Mouse (Mus musculus) right cerebral cortex, adult 2 months (tissue): ENCODE data around the gene Fanca.
"Not testable (repeated sequence)": the region's sequence is repeated elsewhere in the genome, so short reads cannot be mapped to it uniquely, and the experiment has no call there.

ENCODE experiments used
- DNase-seq, 2 experiments: peaks; one replicate each; pipeline ENCODE4 v3.0.0; 2021 to 2022; ENCODE audit warnings: low spot score in 2 of 2

Fanca gene

DNA sequence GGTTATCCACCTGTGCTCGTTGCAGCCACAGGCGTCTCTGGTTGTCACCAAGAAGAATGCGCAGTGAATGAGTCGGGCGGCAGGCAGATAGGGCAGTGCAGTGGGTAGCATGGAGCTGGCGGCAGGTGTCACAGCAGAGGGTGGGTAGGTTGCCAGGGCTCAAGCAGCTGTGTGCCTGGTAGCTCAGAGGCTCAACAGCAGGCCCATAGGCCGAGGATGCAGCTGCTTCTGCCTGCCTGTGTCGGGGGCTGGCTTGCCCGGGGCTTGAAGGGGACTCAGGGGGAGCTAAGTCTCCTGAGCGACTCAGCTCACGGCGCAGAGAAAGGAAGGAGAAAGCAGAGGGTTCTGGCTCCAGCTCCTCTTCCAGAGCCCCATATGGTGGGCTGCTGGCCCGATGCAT lies 85.1 kb downstream of the Fanca start:
- peak in 1 of 2 experiments; percentile 39 for DNase-seq

DNA sequence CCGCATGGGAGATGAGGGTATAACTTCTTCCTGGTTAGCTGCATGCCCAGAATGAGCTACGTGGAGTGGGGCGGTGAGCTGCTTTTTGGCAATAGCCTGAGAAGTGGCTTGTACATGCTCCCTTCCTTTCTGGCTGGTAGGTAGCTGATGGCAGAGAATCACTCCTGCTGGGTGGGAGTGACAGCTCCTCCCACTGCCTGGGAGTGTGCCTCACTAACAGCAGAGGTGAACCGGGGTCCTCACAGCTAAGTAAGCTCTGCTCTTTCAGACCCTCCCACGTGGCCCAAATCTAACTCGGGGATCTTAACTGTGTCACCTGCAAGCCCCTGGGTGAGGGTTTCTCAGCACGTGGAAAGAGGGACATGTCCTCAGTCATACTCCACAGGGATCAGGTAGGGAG lies 85.8 kb downstream of the Fanca start:
- DNase-seq, result peak in 1 of 2 experiments; percentile 56

DNA sequence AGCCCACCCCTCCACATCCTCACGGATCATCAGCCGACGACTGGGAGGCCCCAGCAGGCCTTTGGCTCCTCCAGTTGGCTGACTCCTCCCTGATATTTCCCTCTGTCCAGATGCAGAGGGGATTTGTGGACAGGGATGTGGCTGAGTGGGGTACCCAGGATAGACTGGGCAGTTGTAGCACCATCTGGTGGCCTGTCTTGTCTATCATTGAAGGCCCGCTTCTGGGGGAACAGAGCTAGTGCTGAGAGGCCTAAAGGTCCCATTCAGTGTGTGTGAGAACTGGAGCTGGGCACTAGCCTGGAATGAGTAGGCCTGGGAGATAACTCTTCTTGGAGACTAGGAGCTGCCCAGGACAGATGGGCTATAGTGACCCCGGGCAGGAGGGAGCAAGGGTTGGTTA lies 86.6 kb downstream of the Fanca start:
- DNase-seq, result peak in 1 of 2 experiments; percentile 40

DNA sequence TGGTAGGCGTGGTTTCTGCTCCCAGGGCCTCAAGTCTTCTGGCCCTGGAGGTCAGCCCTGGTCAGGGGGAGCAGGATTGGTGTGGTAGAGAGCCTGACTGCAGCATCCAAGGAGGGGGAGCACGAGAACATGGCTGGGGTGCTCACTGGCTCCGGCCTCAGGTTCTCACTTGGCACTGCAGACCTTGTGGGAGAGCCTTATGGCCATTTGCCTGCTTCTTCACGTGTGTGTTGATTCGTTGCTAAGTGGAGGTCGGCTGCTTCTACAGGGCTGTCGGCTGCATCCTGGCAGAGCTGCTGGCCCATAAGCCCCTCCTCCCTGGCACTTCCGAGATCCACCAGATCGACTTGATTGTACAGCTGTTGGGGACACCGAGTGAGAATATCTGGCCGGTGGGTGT lies 88.0 kb downstream of the Fanca start:
- DNase-seq, result not testable (repeated sequence)

DNA sequence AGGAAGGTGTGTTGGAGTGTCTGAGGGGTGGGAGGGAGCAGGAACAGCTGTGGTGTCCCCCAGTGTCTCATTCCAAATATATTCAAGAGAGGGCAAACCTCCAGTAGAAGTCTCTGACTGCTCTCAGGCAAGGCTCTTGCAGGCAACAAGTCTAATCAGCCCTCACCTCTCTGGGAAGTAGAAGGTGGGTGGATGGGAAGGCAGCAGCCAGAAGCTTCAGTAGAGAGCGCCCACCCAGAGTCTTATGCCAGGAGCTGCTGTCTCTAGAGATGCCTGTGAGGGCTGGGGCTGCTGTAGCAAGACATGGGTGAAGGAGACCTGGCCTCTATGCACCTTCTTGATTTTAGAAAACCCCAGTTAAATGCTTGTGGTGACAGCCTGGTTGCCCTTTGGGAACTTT lies 90.0 kb downstream of the Fanca start:
- peak in 1 of 2 experiments; percentile 47 for DNase-seq

DNA sequence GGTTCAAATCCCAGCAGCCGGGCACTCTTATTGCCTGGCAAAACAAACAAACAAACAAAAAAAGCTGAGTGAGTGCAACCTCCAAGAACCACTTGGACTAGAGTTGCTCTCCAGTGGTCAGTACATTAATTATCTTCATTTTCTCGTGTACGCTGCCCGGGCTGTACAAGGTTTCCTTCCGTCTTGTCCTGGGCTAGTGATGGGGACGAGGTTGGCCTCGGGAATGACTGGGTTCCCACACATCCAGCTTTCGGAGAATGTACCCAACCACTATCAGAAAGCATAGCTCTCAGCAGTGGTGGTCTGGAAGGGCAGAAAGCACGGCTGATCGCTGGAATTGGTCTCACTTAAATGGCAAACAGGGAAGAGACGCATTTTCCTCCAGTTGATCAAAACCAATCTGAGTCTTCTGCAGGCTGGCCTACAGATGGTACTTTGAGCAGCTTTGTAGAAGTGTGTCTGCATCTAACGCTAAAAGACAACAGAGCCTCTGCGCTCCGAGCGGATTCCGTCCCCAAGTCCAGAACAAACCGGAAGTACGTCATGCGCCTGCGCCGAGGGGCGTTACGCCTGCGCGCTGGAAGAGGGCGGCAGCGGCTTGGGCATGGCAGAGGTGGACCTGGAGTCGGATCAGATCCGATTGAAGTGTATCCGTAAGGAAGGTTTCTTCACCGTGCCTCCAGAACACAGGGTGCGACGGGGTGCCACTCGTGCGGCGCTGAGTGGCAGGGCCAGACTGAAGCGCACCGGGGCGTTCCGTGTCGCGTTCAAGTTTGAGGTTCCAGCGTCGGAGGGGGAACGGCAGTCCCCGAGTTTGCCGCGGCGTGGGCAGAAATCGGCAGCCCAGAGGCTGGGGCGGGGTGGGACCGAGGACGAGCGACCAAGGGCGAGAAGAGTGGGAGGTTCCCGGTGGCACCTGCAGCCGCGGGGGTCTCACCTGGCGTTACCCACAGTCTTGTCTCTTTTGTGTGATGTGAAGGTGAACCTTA lies 93.8 kb downstream of the Fanca start, which contains the start of gene Cdk10:
Cdk10 (plus strand) TSS at position 565 of the 989 bp plus-strand sequence.
- peak; percentile 96 to 97 for DNase-seq

DNA sequence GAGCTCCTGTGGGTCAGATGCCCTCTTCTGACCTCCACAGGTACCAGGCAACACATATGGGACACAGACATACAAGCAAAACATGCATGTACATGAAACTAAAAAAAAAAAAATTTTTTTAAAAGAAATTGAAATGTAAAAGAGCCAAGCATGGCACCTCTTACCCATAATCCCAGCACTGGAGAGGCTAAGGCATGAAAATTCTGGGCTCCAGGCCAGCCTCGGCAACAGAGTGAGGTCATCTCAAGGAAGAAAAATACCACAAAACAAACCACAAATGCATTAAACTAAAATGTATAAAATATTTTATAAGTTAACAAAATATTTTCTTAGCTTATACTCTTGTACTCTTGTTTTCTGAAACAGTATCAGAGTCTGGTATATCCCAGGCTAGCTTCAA lies 97.5 kb downstream of the Fanca start:
- no peak for DNase-seq
